Mouse (Mus musculus) megakaryocyte, embryonic 14.5 days (primary cell): ENCODE measurements around the gene Trim23.

Source experiments
- FLI1 ChIP-seq: IDR thresholded peaks from 2 replicates; pipeline ENCODE4 v1.6.1; 2012; ENCODE audit warnings: low read length, inconsistent platforms, mixed read lengths
- GATA1 ChIP-seq: IDR thresholded peaks from 3 replicates; pipeline ENCODE4 v1.6.1; 2012; ENCODE audit warnings: mixed read lengths, low read length, inconsistent platforms, borderline replicate concordance

- TF ChIP-seq FLI1, result no peak
- no peak for TF ChIP-seq GATA1
These were observed 48.9 kb downstream of the Trim23 start for GRCm38 (mm10) chr13:104227478-104227877.
